Comparison of ENCODE assay signal across 22 mouse cellular contexts in the genomic region with DNA sequence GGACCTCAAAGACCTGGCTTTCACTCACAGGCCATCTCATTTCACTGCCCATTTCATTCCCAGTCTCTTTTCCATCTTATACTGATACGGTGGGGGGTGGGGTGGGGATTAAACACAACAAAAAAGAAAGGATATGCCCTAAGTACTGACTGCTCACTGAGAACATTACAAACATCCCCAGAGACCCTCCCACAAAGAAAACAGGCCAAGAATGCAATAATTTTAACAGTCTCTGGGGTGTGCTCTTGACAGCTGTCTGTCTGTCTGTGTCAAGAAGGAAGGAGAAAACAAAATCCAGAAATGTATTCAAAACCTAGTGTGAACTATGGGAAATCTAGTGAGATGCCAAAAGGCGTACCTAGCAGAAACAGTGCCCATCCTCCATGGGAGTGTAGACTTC.
DNase-seq lines count a peak whose midpoint lies in the region; ATAC-seq and TF ChIP-seq lines count a peak whose summit lies in the region.
"Had no signal": no experiment of that assay in that cellular context is flagged by ENCODE, and none has a peak within 500 bp of the region (broad histone marks: within the 10 kb centered on the region; RNA-seq: fewer than 3 reads in every experiment).

No protein-coding gene starts in this region.

- peaks cover 93% of the 10 kb centered on the region for H3K79me2 ChIP-seq in myocyte (ENCODE audit: control insufficient read depth, insufficient read depth)

- no peaks in the 10 kb centered on the region for H3K36me3 ChIP-seq in embryonic facial prominence, embryonic 12.5 days
- peaks cover 6% of the 10 kb centered on the region for H3K36me3 ChIP-seq in embryonic facial prominence, embryonic 10.5 days (replicated peaks)
- no peaks in the 10 kb centered on the region for H3K36me3 ChIP-seq in lung, embryonic 16.5 days (ENCODE audit: control insufficient read depth, insufficient read depth, low read length)
- no peaks in the 10 kb centered on the region for H3K36me3 ChIP-seq in myocyte (ENCODE audit: control insufficient read depth, insufficient read depth)
- H3K36me3 ChIP-seq in hindbrain, embryonic 11.5 days (ENCODE audit: control insufficient read depth, insufficient read depth, low read length) = no peaks in the 10 kb centered on the region
- H3K36me3 ChIP-seq: heart, embryonic 12.5 days; hindbrain, embryonic 15.5 days; midbrain, embryonic 13.5 days had no signal

- ATAC-seq in embryonic facial prominence, embryonic 12.5 days (ENCODE audit: insufficient number of reproducible peaks, insufficient read depth, low FRiP score, low TSS enrichment) = no peak
- no peak for ATAC-seq in lung, embryonic 16.5 days (ENCODE audit: low read depth)
- ATAC-seq in hindbrain, embryonic 11.5 days (ENCODE audit: low FRiP score) = no peak
- ATAC-seq: forebrain, embryonic 14.5 days; midbrain, embryonic 13.5 days; Patski had no signal

- no peak overlapping the region for H3ac ChIP-seq in myocyte (ENCODE audit: control insufficient read depth, insufficient read length)

- 47% methylated on average over 2 of the region's 2 CpGs for WGBS in embryonic facial prominence, embryonic 12.5 days
- 46% methylated on average over 2 of the region's 2 CpGs for WGBS in embryonic facial prominence, embryonic 10.5 days
- 58% methylated on average over 2 of the region's 2 CpGs for WGBS in lung, embryonic 16.5 days
- 57% methylated on average over 2 of the region's 2 CpGs for WGBS in hindbrain, embryonic 11.5 days

- no peak for DNase-seq in embryonic facial prominence, embryonic 10.5 days (ENCODE audit: low spot score)
- no peak for DNase-seq in lung, postnatal 25 days (ENCODE audit: low spot score)
- DNase-seq in adipocyte (ENCODE audit: low spot score) = peak; percentile 73
- no peak for DNase-seq in hindbrain, embryonic 11.5 days (ENCODE audit: low spot score)
- DNase-seq: cerebellum, adult 2 months; heart, postnatal 4 days; kidney, adult 9 months; kidney, postnatal 14 days; liver; thymus, postnatal 25 days had no signal

- no peak overlapping the region for H3K4me2 ChIP-seq in embryonic facial prominence, embryonic 12.5 days (replicated peaks)
- 0 out of 2 replicates have a peak overlapping the region, but pooled peaks have one; percentile 15 for H3K4me2 ChIP-seq in lung, embryonic 16.5 days (ENCODE audit: low read depth, low read length)
- peak overlapping the region; percentile 95 for H3K4me2 ChIP-seq in myocyte (ENCODE audit: low read depth)
- H3K4me2 ChIP-seq in hindbrain, embryonic 11.5 days (replicated peaks; ENCODE audit: low read depth, low read length) = no peak overlapping the region
- H3K4me2 ChIP-seq: hindbrain, embryonic 15.5 days; liver, embryonic 15.5 days; midbrain, embryonic 13.5 days had no signal

- peaks cover 56% of the 10 kb centered on the region for H3K4me1 ChIP-seq in embryonic facial prominence, embryonic 12.5 days
- H3K4me1 ChIP-seq in embryonic facial prominence, embryonic 10.5 days = peaks cover 69% of the 10 kb centered on the region
- H3K4me1 ChIP-seq in lung, embryonic 16.5 days (replicated peaks; ENCODE audit: control insufficient read depth, insufficient read depth, low read length) = peaks cover 67% of the 10 kb centered on the region
- no peaks in the 10 kb centered on the region; the same call in 1 of the 2 replicates for H3K4me1 ChIP-seq in hindbrain, embryonic 11.5 days (replicated peaks; ENCODE audit: control insufficient read depth, insufficient read depth, low read length)

- TF ChIP-seq POLR2A in myocyte (IDR thresholded peaks at IDR 0.05; ENCODE audit: insufficient read length, low read depth) = no peak

- H3K9ac ChIP-seq in embryonic facial prominence, embryonic 12.5 days = no peak overlapping the region
- H3K9ac ChIP-seq in lung, embryonic 16.5 days (ENCODE audit: low read length) = no peak overlapping the region
- no peak overlapping the region for H3K9ac ChIP-seq in hindbrain, embryonic 11.5 days (ENCODE audit: low read depth, low read length)
- H3K9ac ChIP-seq: hindbrain, embryonic 15.5 days; liver, embryonic 15.5 days; midbrain, embryonic 13.5 days had no signal

- no peaks in the 10 kb centered on the region for H3K9me3 ChIP-seq in embryonic facial prominence, embryonic 12.5 days
- no peaks in the 10 kb centered on the region for H3K9me3 ChIP-seq in embryonic facial prominence, embryonic 10.5 days
- no peaks in the 10 kb centered on the region for H3K9me3 ChIP-seq in lung, embryonic 16.5 days (ENCODE audit: control insufficient read depth, low read length)
- H3K9me3 ChIP-seq in hindbrain, embryonic 11.5 days (ENCODE audit: control insufficient read depth, low read length) = no peaks in the 10 kb centered on the region
- H3K9me3 ChIP-seq: heart, embryonic 12.5 days; hindbrain, embryonic 15.5 days; limb, embryonic 10.5 days; liver, embryonic 15.5 days; midbrain, embryonic 13.5 days had no signal

- H3K4me3 ChIP-seq in embryonic facial prominence, embryonic 12.5 days = no peak overlapping the region
- H3K4me3 ChIP-seq in embryonic facial prominence, embryonic 10.5 days = no peak overlapping the region
- H3K4me3 ChIP-seq in lung, embryonic 16.5 days (ENCODE audit: low read length) = no peak overlapping the region
- H3K4me3 ChIP-seq in myocyte = peak overlapping the region; percentile 51
- no peak overlapping the region for H3K4me3 ChIP-seq in hindbrain, embryonic 11.5 days (ENCODE audit: low read depth, low read length)
- H3K4me3 ChIP-seq: erythroblast, embryonic 14.5 days; heart, embryonic 12.5 days; hindbrain, embryonic 15.5 days; layer of hippocampus, adult 2 months; limb, embryonic 10.5 days; liver, embryonic 15.5 days; midbrain, embryonic 13.5 days had no signal

- H3K27ac ChIP-seq in embryonic facial prominence, embryonic 12.5 days = 0 out of 2 replicates have a peak overlapping the region, but pooled peaks have one; percentile 17
- no peak overlapping the region for H3K27ac ChIP-seq in embryonic facial prominence, embryonic 10.5 days (replicated peaks)
- no peak overlapping the region for H3K27ac ChIP-seq in lung, embryonic 16.5 days (ENCODE audit: low read length)
- no peak overlapping the region for H3K27ac ChIP-seq in hindbrain, embryonic 11.5 days (ENCODE audit: low read depth, low read length)
- H3K27ac ChIP-seq: hindbrain, embryonic 15.5 days; layer of hippocampus, adult 2 months; limb, embryonic 10.5 days; liver, embryonic 15.5 days; midbrain, embryonic 13.5 days had no signal

- no peaks in the 10 kb centered on the region for H3K27me3 ChIP-seq in embryonic facial prominence, embryonic 12.5 days
- H3K27me3 ChIP-seq in embryonic facial prominence, embryonic 10.5 days (replicated peaks; ENCODE audit: low read depth, poor library complexity, severe bottlenecking) = peaks cover 45% of the 10 kb centered on the region
- H3K27me3 ChIP-seq in lung, embryonic 16.5 days (ENCODE audit: control insufficient read depth, insufficient read depth, low read depth, low read length) = no peaks in the 10 kb centered on the region
- no peaks in the 10 kb centered on the region for H3K27me3 ChIP-seq in myocyte (ENCODE audit: control insufficient read depth, insufficient read depth, insufficient read length)
- H3K27me3 ChIP-seq in hindbrain, embryonic 11.5 days (ENCODE audit: control insufficient read depth, insufficient read depth, low read length) = no peaks in the 10 kb centered on the region
- H3K27me3 ChIP-seq: heart, embryonic 12.5 days; hindbrain, embryonic 15.5 days; Patski had no signal

TF ChIP-seq in myocyte, 11 proteins besides CTCF, POLR2A, EP300 and RAD21:
- TF ChIP-seq USF1 (IDR thresholded peaks at IDR 0.05; ENCODE audit: low read depth) (no peak), POLR2AphosphoS2 (IDR thresholded peaks at IDR 0.05; ENCODE audit: insufficient read length, low read depth) (no peak), TCF12 (IDR thresholded peaks at IDR 0.05; ENCODE audit: insufficient read depth, poor library complexity, severe bottlenecking) (no peak), TCF3 (IDR thresholded peaks at IDR 0.05; ENCODE audit: insufficient read length, low read depth) (no peak), MYOG (IDR thresholded peaks at IDR 0.05; ENCODE audit: control insufficient read depth in 1 of 3, insufficient read depth in 1 of 3, insufficient read length in 2 of 3, low read depth in 2 of 3) (no peak), REST (IDR thresholded peaks at IDR 0.05; ENCODE audit: insufficient read depth, insufficient read length) (no peak), SRF (IDR thresholded peaks at IDR 0.05; ENCODE audit: control insufficient read depth, insufficient read length, low read depth) (no peak), E2F4 (IDR thresholded peaks at IDR 0.05; ENCODE audit: insufficient read depth) (no peak), MYOD1 (IDR thresholded peaks at IDR 0.05; ENCODE audit: control insufficient read depth in 1 of 3, insufficient read length in 2 of 3, low read depth in 2 of 3) (no peak), CEBPB (IDR thresholded peaks at IDR 0.05; ENCODE audit: insufficient read depth, poor library complexity, severe bottlenecking) (no peak), MAX (IDR thresholded peaks at IDR 0.05; ENCODE audit: low read depth) (no peak)

Comparison
In these comparisons a context has a peak if more than half of its experiments do, and no peak if none do; other contexts are left out.
1. H3K4me2 ChIP-seq: peak in lung, embryonic 16.5 days (single experiment) and myocyte (single experiment); none in embryonic facial prominence, embryonic 12.5 days (single experiment) and hindbrain, embryonic 11.5 days (single experiment).